Mouse (Mus musculus): ENCODE results near the gene Banf1. TPM values are rescaled to one million over a fixed set of nuclear protein-coding genes. Genes with fewer than 3 reads are reported as not detected.

Gene Banf1
- polyA plus RNA-seq, 1 experiment from 2014 or later, result 231 TPM

DNA sequence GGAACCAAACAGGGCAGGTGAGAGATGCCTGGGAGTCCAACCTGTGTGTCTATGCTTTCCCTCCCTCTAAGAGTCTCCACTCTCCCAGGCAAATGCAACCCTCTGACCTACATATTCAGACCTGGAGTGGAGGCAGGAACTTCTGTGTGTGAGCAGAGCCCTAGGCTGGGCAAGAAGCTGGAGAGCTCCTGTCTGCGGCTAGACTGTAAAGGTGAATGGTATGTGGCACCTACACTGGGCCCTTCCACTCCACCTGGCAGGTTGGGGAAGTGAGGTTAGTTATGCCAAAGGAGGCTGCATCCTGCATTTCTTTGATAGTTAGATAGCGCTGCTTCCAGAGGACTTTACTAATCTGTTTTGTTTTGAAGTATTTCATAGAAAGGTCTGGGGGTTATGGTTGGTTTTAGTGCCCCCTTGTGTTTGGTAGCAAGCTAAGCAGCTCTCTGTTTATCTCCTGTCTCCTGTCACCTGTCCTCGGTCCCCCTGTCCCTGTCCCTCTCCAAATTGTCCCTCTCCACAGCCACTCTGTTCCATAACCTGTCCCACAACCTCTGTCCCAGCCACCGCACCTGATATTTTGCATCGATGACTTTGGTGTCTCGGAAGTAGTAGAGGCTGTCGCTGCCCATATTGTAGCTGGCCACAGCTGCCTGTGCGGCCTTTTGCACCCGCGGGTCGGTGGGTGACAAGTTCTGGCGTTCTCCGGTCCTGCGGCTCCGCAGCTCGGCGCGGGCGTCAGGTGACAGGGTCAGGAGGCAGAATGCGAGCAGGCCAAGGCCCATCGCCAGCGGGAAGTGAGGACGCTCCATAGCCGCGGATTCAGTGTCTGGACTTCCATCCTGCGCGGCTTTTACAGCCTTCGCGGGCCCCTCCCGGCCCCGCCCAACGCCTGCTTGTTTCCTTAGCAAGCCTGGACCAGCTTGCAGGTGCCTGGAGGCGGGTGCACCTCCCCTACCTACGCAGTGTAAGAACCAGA lies 18.2 kb downstream of the Banf1 start:
- Histone ChIP-seq H3K9ac (peak overlapping the region; percentile 46), H3K4me1 (replicated peaks) (peaks cover 6% of the 10 kb centered on the region), H3K27ac (replicated peaks) (no peak overlapping the region), H3K4me2 (peak overlapping the region; percentile 76), H3K27me3 (peaks cover 5% of the 10 kb centered on the region; the same call in 1 of the 2 replicates), H3K9me3 (replicated peaks) (no peaks in the 10 kb centered on the region), H3K36me3 (replicated peaks) (no peaks in the 10 kb centered on the region), H3K4me3 (replicated peaks) (peak overlapping the region; percentile 47)
- no peak for ATAC-seq (ENCODE audit: insufficient read depth)
- WGBS (ENCODE audit: insufficient replicate concordance), result 5% methylated on average over 34 of the region's 34 CpGs

DNA sequence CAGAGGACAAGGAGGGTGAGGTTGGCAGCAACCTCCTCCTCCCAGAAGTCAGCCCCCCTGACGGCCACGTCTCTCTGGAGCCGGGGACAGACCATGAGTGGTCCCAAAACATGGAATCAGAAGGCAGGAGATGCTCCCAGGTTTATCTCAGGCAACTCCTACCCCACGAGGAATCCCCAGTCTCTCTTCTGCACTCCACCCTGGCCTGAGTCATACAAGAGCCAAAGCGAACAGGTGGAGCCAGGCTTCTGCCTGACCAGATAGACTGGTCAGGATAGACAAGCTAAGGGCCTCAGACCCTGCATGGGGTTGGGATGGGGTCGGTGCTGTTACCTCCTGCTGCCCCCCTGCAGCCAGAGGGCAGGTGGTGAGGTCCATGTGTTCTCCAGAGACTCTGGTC lies 18.9 kb downstream of the Banf1 start:
- no peak for ATAC-seq (ENCODE audit: insufficient read depth)
- H3K9me3 ChIP-seq (replicated peaks), result no peaks in the 10 kb centered on the region
- no peaks in the 10 kb centered on the region for H3K36me3 ChIP-seq (replicated peaks)
- H3K9ac ChIP-seq, result no peak overlapping the region
- 63% methylated on average over 6 of the region's 6 CpGs for WGBS (ENCODE audit: insufficient replicate concordance)
- H3K4me1 ChIP-seq (replicated peaks), result peaks cover 6% of the 10 kb centered on the region
- H3K27ac ChIP-seq (replicated peaks), result no peak overlapping the region
- H3K4me3 ChIP-seq (replicated peaks), result no peak overlapping the region
- H3K27me3 ChIP-seq, result peaks cover 5% of the 10 kb centered on the region; the same call in 1 of the 2 replicates
- H3K4me2 ChIP-seq, result no peak overlapping the region

DNA sequence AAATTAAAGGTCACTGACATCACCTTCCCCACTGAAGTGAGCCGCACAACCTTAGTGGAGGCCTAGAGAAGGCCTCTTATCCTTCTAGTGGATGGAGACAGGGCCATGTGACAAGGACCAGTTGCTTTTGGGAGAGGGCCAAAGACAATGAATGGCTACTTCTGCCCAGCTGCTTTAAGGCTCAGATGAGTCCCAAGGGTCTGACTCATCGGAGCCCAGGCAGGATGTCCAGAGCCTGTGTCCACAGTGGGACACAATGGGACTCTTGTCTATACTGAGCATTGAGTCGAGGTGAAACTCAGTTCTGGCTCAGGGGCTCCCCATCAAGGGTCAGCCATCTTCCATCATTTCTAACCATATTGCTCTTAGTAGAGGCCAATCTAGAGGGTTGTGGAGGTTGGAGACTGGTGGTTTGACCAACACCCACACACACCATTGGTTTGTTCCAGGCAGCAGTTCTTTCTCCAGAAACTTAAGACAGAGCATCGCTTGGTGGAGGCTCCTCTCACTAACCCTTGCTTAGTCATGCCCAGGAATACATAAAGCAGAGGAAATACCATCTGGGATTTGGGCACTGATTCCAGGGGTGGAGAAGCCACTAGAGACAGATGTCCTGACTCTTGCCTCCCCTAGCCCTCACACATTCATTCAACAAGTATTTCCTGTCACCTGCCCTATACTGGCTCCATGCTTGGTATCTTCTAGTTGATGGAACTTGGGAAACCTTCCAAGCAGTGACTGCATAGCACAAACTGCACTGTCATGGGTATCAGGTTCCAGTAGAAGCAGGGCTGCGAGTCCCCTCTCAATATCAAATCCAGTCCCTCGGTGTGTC lies 21.5 kb downstream of the Banf1 start:
- H3K4me3 ChIP-seq (replicated peaks), result no peak overlapping the region
- H3K9ac ChIP-seq, result no peak overlapping the region
- no peak overlapping the region for H3K4me2 ChIP-seq
- 56% methylated on average over 6 of the region's 6 CpGs for WGBS (ENCODE audit: insufficient replicate concordance)
- no peaks in the 10 kb centered on the region for H3K9me3 ChIP-seq (replicated peaks)
- peaks cover 5% of the 10 kb centered on the region; the same call in 1 of the 2 replicates for H3K27me3 ChIP-seq
- peaks cover 6% of the 10 kb centered on the region for H3K4me1 ChIP-seq (replicated peaks)
- no peaks in the 10 kb centered on the region for H3K36me3 ChIP-seq (replicated peaks)
- H3K27ac ChIP-seq (replicated peaks), result no peak overlapping the region
- ATAC-seq (ENCODE audit: insufficient read depth), result no peak

DNA sequence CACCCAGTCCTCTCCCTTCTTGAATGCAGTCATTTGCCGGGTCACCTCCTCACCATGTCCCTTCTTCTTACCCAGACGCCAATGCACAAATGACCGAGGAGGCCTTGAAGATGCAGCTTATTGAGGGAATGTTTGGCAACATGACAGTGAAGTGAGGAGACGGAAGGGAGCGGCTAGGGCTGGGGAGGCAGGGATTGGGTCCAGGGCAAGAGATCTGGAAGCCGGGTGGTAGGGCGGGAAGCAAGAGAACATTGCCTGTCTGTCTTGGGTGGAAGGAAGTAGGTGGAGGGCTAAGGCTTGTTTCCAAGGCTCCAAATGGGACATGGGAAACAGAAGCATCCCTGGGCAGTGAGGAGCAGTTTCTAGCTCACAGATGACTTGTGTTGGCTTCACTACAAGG lies 25.6 kb downstream of the Banf1 start:
- Histone ChIP-seq H3K4me1 (replicated peaks) (no peaks in the 10 kb centered on the region), H3K9ac (no peak overlapping the region), H3K27me3 (no peaks in the 10 kb centered on the region; the same call in 1 of the 2 replicates), H3K36me3 (replicated peaks) (no peaks in the 10 kb centered on the region), H3K4me2 (no peak overlapping the region), H3K9me3 (replicated peaks) (no peaks in the 10 kb centered on the region), H3K27ac (replicated peaks) (no peak overlapping the region), H3K4me3 (replicated peaks) (no peak overlapping the region)
- no peak for ATAC-seq (ENCODE audit: insufficient read depth)
- WGBS (ENCODE audit: insufficient replicate concordance), result 79% methylated on average over 7 of the region's 7 CpGs

DNA sequence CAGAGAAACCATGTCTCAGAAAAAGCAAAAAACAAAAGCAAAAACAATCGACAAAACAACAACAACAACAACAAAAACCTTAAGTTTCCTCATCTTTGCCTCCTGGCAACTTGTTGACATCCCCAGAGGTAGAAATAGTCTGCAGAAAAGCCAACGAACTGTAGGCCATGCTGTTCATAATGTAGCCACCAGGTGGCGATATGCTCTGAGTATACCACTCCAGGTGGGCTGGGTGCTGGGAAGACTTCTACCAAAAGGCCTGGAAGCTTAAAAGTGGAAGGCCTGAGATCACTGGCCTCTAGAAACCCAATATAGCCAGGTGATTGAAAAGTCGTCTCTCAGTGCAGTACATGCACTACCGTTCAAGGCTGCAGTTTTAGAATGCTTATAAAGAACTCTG lies 29.0 kb downstream of the Banf1 start:
- no peak for ATAC-seq (ENCODE audit: insufficient read depth)
- no peak overlapping the region for H3K4me2 ChIP-seq
- WGBS (ENCODE audit: insufficient replicate concordance), result 13% methylated on average over 5 of the region's 5 CpGs
- H3K27me3 ChIP-seq, result no peaks in the 10 kb centered on the region; the same call in 1 of the 2 replicates
- no peaks in the 10 kb centered on the region for H3K36me3 ChIP-seq (replicated peaks)
- H3K4me1 ChIP-seq (replicated peaks), result no peaks in the 10 kb centered on the region
- no peak overlapping the region for H3K27ac ChIP-seq (replicated peaks)
- H3K9me3 ChIP-seq (replicated peaks), result no peaks in the 10 kb centered on the region
- H3K9ac ChIP-seq, result no peak overlapping the region
- no peak overlapping the region for H3K4me3 ChIP-seq (replicated peaks)

DNA sequence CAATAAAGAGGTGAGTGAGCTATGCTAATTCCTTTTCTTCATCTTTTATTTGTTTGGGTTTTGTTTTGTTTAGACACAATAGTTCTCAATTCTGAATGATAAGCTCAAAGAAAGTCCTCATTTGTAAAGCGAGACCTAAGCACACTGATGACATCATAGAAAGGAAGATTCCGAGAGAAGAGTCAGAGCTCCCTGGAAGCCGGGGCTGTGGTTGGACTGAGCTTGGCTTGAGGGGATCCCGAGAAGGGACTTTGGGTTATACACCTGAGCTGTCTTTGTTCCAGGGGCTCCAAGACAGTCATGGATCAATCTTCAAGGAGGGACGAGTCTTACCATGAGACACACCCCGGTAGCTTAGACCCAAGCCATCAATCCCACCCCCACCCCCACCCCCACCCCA lies 31.5 kb downstream of the Banf1 start, which contains the start of gene Catsper1:
Gene Catsper1 (plus strand): TSS at position 301 of the 400 bp plus-strand sequence.
- Histone ChIP-seq H3K4me3 (replicated peaks) (no peak within 1 kb of the TSS), H3K9ac (no peak within 1 kb of the TSS), H3K27me3 (no peaks in the 10 kb centered on the region), H3K36me3 (replicated peaks) (no peaks in the 10 kb centered on the region), H3K4me2 (no peak within 1 kb of the TSS), H3K4me1 (replicated peaks) (no peaks in the 10 kb centered on the region), H3K27ac (replicated peaks) (no peak within 1 kb of the TSS), H3K9me3 (replicated peaks) (no peaks in the 10 kb centered on the region)
- ATAC-seq (ENCODE audit: insufficient read depth), result no peak
- 70% methylated on average over 6 of the region's 6 CpGs for WGBS (ENCODE audit: insufficient replicate concordance)

DNA sequence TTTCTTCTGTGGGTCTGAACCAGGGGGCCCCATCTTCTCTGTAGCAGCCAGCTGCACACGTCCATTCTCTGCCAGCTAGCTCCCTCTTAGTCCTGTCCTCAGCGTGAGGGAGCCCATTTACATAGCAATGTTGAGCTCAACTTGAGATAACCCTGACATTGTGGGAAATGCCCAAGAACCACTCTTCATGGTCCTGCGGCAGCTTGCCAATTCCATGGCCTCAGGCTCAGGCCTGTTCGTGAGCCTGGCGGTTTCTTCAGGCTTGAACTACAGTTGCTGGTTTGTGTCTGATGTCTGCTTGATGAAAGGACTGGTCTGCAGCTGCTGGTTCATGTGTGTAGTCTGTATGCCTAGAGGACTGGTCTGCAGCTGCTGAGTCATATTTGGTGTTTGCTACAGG lies 32.2 kb downstream of the Banf1 start:
- H3K9ac ChIP-seq, result no peak overlapping the region
- no peaks in the 10 kb centered on the region for H3K9me3 ChIP-seq (replicated peaks)
- no peaks in the 10 kb centered on the region for H3K36me3 ChIP-seq (replicated peaks)
- H3K4me1 ChIP-seq (replicated peaks), result no peaks in the 10 kb centered on the region
- H3K4me2 ChIP-seq, result no peak overlapping the region
- H3K4me3 ChIP-seq (replicated peaks), result no peak overlapping the region
- no peaks in the 10 kb centered on the region for H3K27me3 ChIP-seq
- 57% methylated on average over 5 of the region's 5 CpGs for WGBS (ENCODE audit: insufficient replicate concordance)
- no peak overlapping the region for H3K27ac ChIP-seq (replicated peaks)
- no peak for ATAC-seq (ENCODE audit: insufficient read depth)

DNA sequence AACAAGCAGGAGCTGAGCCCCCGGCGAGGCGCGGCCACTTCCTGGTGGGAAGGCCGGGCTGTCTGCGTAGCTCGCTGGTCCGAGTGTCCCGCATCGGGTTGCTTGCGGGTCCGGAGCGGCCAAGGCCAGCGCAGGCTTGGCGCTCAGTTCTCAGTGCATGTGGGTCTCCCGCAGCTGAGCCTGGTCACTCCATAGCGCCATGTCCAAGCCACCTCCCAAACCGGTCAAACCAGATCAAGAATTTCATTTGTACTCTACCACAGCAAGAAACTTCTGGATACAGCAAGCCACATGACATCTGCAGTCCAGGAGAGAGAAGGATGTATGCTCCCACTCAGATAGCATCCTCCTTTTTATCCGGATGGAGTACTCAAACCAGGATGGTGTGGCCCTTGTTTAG lies 39.0 kb downstream of the Banf1 start:
- ATAC-seq (ENCODE audit: insufficient read depth), result no peak
- no peaks in the 10 kb centered on the region for H3K36me3 ChIP-seq (replicated peaks)

DNA sequence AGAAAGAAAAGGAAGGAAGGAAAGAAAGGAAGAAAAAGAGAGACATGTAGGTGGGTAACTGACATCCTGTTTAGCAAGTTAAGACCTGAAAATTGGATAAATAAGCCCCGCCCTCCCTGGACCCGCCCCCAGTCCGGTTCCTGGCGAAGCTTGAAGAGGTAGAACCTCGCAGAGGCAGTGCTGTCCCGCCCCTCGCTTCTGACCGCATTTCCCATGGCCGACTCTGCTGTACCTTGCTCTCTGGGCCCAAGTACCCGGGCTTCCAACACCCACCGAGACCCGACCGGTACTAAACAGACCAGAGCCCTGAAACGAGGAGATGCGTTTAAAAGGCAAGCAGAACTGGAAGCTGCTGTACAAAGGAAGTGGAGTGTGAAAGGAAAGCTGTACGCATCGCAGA lies 43.2 kb downstream of the Banf1 start:
- ATAC-seq (ENCODE audit: insufficient read depth), result no peak
- Histone ChIP-seq H3K9me3 (replicated peaks) (no peaks in the 10 kb centered on the region), H3K27ac (replicated peaks) (no peak overlapping the region), H3K4me3 (replicated peaks) (no peak overlapping the region), H3K27me3 (no peaks in the 10 kb centered on the region), H3K4me2 (no peak overlapping the region), H3K36me3 (replicated peaks) (no peaks in the 10 kb centered on the region), H3K4me1 (replicated peaks) (no peaks in the 10 kb centered on the region), H3K9ac (no peak overlapping the region)
- 38% methylated on average over 17 of the region's 17 CpGs for WGBS (ENCODE audit: insufficient replicate concordance)

More for the DNA sequence above, 39.0 kb downstream of the Banf1 start:
- no peak overlapping the region for H3K27ac ChIP-seq (replicated peaks)
- H3K9me3 ChIP-seq (replicated peaks), result no peaks in the 10 kb centered on the region
- H3K9ac ChIP-seq, result no peak overlapping the region
- no peak overlapping the region for H3K4me2 ChIP-seq
- H3K4me1 ChIP-seq (replicated peaks), result no peaks in the 10 kb centered on the region
- no peak overlapping the region for H3K4me3 ChIP-seq (replicated peaks)
- no peaks in the 10 kb centered on the region for H3K27me3 ChIP-seq
- 71% methylated on average over 19 of the region's 19 CpGs for WGBS (ENCODE audit: insufficient replicate concordance)

Measured in liver, embryonic 15.5 days (tissue).